Comparison of ENCODE assay signal across 8 mouse cellular contexts in the genomic region with DNA sequence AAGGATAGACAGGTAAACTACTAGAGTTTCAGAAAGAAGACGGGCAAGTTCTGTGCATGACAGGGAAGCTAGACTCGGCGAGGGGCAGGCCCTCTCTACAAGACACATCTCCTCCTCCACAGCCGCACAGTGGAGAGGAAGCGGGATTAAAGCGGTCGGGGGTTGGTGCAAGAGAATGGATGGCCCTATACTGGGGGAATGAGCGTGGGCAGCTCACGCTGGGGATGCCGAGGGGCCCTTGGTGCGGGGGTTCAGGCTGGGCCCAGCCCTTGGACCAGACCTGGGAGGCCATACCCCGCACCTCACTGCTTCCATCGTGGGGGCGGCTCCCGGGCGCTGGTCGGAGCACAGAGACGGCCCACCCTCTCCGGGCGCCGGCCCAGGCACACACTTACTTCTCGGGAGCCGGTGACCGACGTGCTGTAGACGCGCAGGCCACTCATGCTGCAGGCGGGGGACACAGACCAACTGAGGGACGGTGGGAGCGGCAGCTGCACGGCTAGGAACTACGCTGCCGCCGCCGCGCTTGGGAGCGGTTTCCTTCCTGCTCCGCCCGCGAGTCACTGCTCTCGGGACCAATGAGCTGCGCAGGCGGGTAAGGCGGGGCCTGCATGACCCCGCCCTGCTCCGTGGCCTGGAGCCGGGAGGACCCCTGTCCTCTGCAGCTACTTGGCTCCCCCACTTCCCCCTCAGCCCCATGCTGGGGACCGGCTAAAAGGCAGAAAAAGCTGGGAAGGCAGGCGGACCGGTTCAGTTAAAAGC. TPM values are rescaled to one million over a fixed set of nuclear protein-coding genes. Genes with fewer than 3 reads are reported as not detected.
A peak's percentile ranks its signal among the peaks of the same experiment; 100 is the strongest.
DNase-seq lines count a peak whose midpoint lies in the region; ATAC-seq and TF ChIP-seq lines count a peak whose summit lies in the region.

A gene (minus strand): TSS at position 569 of the 762 bp plus-strand sequence.

- peak within 1 kb of the TSS; percentile 91 for H3K4me2 ChIP-seq in CH12.LX (ENCODE audit: insufficient read depth, low read depth, poor library complexity, severe bottlenecking)
- H3K4me2 ChIP-seq in forebrain, embryonic 11.5 days (ENCODE audit: low read depth, low read length, severe bottlenecking): peak within 1 kb of the TSS; percentile 80
- peak within 1 kb of the TSS; percentile 93 for H3K4me2 ChIP-seq in heart, embryonic 15.5 days
- H3K4me2 ChIP-seq in liver, embryonic 12.5 days: peak within 1 kb of the TSS; percentile 94
- H3K4me2 ChIP-seq in stomach, embryonic 14.5 days (replicated peaks; ENCODE audit: low read depth, low read length): peak within 1 kb of the TSS; percentile 75

- peaks cover 6% of the 10 kb centered on the region; the same call in 1 of the 2 replicates for H3K79me2 ChIP-seq in CH12.LX (replicated peaks; ENCODE audit: control insufficient read depth, extremely low read depth, insufficient read depth, poor library complexity, severe bottlenecking)

- ATAC-seq in forebrain, embryonic 11.5 days (replicated peaks; ENCODE audit: low FRiP score): peak; percentile 94
- peak; percentile 92 for ATAC-seq in heart, embryonic 15.5 days (replicated peaks; ENCODE audit: insufficient number of reproducible peaks, insufficient read depth, low FRiP score, low read depth)
- peak; percentile 89 for ATAC-seq in liver, embryonic 12.5 days
- peak; percentile 91 for ATAC-seq in stomach, embryonic 14.5 days (ENCODE audit: insufficient number of reproducible peaks, insufficient read depth, low FRiP score, low read depth)

- peak within 1 kb of the TSS; percentile 91 for H3K9ac ChIP-seq in CH12.LX (ENCODE audit: insufficient read depth, low read depth)
- peak within 1 kb of the TSS; percentile 89 for H3K9ac ChIP-seq in forebrain, embryonic 11.5 days (ENCODE audit: low read length)
- H3K9ac ChIP-seq in heart, embryonic 15.5 days: peak within 1 kb of the TSS; percentile 81
- H3K9ac ChIP-seq in liver, embryonic 12.5 days: peak within 1 kb of the TSS; percentile 83
- peak within 1 kb of the TSS; percentile 83 for H3K9ac ChIP-seq in stomach, embryonic 14.5 days (replicated peaks; ENCODE audit: low read depth, low read length)

- H3K36me3 ChIP-seq in CH12.LX (replicated peaks in 1 of 2; ENCODE audit: control insufficient read depth in 1 of 2, insufficient read depth in 1 of 2, low read length in 1 of 2): peaks cover 27 to 70% of the 10 kb centered on the region in 2 experiments
- H3K36me3 ChIP-seq in forebrain, embryonic 11.5 days (ENCODE audit: control insufficient read depth, insufficient read depth, low read length): no peaks in the 10 kb centered on the region
- H3K36me3 ChIP-seq in heart, embryonic 15.5 days: peaks cover 9% of the 10 kb centered on the region; the same call in 1 of the 2 replicates
- H3K36me3 ChIP-seq in liver, embryonic 12.5 days: peaks cover 27% of the 10 kb centered on the region
- H3K36me3 ChIP-seq in stomach, embryonic 14.5 days (ENCODE audit: control insufficient read depth, insufficient read depth, low read length): no peaks in the 10 kb centered on the region

- peak; percentile 78 for DNase-seq in CH12.LX (ENCODE audit: extremely low read depth)
- DNase-seq in c-Kit-positive CD71-positive TER-119-negative erythroid progenitor cells, embryonic 14.5 days (ENCODE audit: low read depth): peak; percentile 76
- peak; percentile 93 for DNase-seq in forebrain, embryonic 11.5 days (ENCODE audit: low spot score)
- peak; percentile 93 for DNase-seq in kidney, postnatal 14 days
- peak; percentile 86 for DNase-seq in naive thymus-derived CD4-positive, alpha-beta T cell, adult 2 months (ENCODE audit: low read depth)

- no peak for TF ChIP-seq CTCF in CH12.LX (conservative IDR thresholded peaks at IDR 0.05 in 1 of 2, IDR thresholded peaks at IDR 0.05 in 1 of 2; ENCODE audit: low read depth in 2 of 2, low read length in 2 of 2)

- H3K27me3 ChIP-seq in CH12.LX (replicated peaks): no peaks in the 10 kb centered on the region
- no peaks in the 10 kb centered on the region for H3K27me3 ChIP-seq in forebrain, embryonic 11.5 days (ENCODE audit: control insufficient read depth, insufficient read depth, low read length)
- no peaks in the 10 kb centered on the region for H3K27me3 ChIP-seq in heart, embryonic 15.5 days
- H3K27me3 ChIP-seq in liver, embryonic 12.5 days (replicated peaks): no peaks in the 10 kb centered on the region
- H3K27me3 ChIP-seq in stomach, embryonic 14.5 days (ENCODE audit: control insufficient read depth, insufficient read depth, low read length): no peaks in the 10 kb centered on the region

- TF ChIP-seq POLR2A in CH12.LX (IDR thresholded peaks at IDR 0.05; ENCODE audit: low read depth, low read length): peak; percentile 85

- dilution Hi-C loops in CH12.LX (cut with MboI; ENCODE audit: extremely low pct_ligation_motif_present, extremely low pct_unique_long_range_greater_than_20kb, low sequenced_read_pairs): no loop called here

- no peak for TF ChIP-seq RAD21 in CH12.LX (IDR thresholded peaks at IDR 0.05; ENCODE audit: low read depth, low read length)

- H3K4me1 ChIP-seq in CH12.LX (ENCODE audit: control insufficient read depth in 1 of 2, insufficient read depth in 2 of 2): peaks cover 26 to 51% of the 10 kb centered on the region in 2 experiments
- peaks cover 12% of the 10 kb centered on the region; the same call in 1 of the 2 replicates for H3K4me1 ChIP-seq in forebrain, embryonic 11.5 days (replicated peaks; ENCODE audit: control insufficient read depth, insufficient read depth, low read length)
- H3K4me1 ChIP-seq in heart, embryonic 15.5 days (replicated peaks): peaks cover 29% of the 10 kb centered on the region
- peaks cover 74% of the 10 kb centered on the region for H3K4me1 ChIP-seq in liver, embryonic 12.5 days
- H3K4me1 ChIP-seq in stomach, embryonic 14.5 days (ENCODE audit: control insufficient read depth, insufficient read depth, low read length): peaks cover 28% of the 10 kb centered on the region

- under 1% methylated on average over 50 of the region's 50 CpGs for WGBS in forebrain, embryonic 11.5 days
- WGBS in heart, embryonic 15.5 days: under 1% methylated on average over 50 of the region's 50 CpGs
- WGBS in liver, embryonic 12.5 days (ENCODE audit: insufficient replicate concordance): under 1% methylated on average over 50 of the region's 50 CpGs
- under 1% methylated on average over 50 of the region's 50 CpGs for WGBS in stomach, embryonic 14.5 days

- peak within 1 kb of the TSS; percentile 70 to 95 (median 84) for H3K4me3 ChIP-seq in CH12.LX (replicated peaks in 1 of 3; ENCODE audit: low read depth in 2 of 3, low read length in 2 of 3, poor library complexity in 1 of 3)
- peak within 1 kb of the TSS; percentile 74 for H3K4me3 ChIP-seq in forebrain, embryonic 11.5 days (ENCODE audit: low read depth, low read length)
- peak within 1 kb of the TSS; percentile 74 for H3K4me3 ChIP-seq in heart, embryonic 15.5 days
- H3K4me3 ChIP-seq in liver, embryonic 12.5 days: peak within 1 kb of the TSS; percentile 75
- peak within 1 kb of the TSS; percentile 84 for H3K4me3 ChIP-seq in stomach, embryonic 14.5 days (ENCODE audit: low read depth, low read length)

- no peak for TF ChIP-seq EP300 in CH12.LX (IDR thresholded peaks at IDR 0.05; ENCODE audit: low read length)

- no peaks in the 10 kb centered on the region for H3K9me3 ChIP-seq in CH12.LX (replicated peaks; ENCODE audit: low read length)
- H3K9me3 ChIP-seq in forebrain, embryonic 11.5 days (ENCODE audit: control insufficient read depth, low read length): no peaks in the 10 kb centered on the region
- no peaks in the 10 kb centered on the region for H3K9me3 ChIP-seq in heart, embryonic 15.5 days (replicated peaks)
- H3K9me3 ChIP-seq in liver, embryonic 12.5 days (replicated peaks): no peaks in the 10 kb centered on the region
- no peaks in the 10 kb centered on the region for H3K9me3 ChIP-seq in stomach, embryonic 14.5 days (ENCODE audit: control insufficient read depth, low read depth, low read length)

- peak within 1 kb of the TSS; percentile 32 for H3K27ac ChIP-seq in CH12.LX (ENCODE audit: insufficient read depth, low read depth)
- H3K27ac ChIP-seq in forebrain, embryonic 11.5 days (ENCODE audit: low read depth, low read length): peak within 1 kb of the TSS; percentile 57
- H3K27ac ChIP-seq in heart, embryonic 15.5 days: peak within 1 kb of the TSS; percentile 90
- H3K27ac ChIP-seq in liver, embryonic 12.5 days: peak within 1 kb of the TSS; percentile 82
- peak within 1 kb of the TSS; percentile 97 for H3K27ac ChIP-seq in stomach, embryonic 14.5 days (ENCODE audit: low read length)

- in situ Hi-C loops in CH12.LX (cut with MboI; ENCODE audit: low pct_ligation_motif_present, low pct_unique_long_range_greater_than_20kb, low sequenced_read_pairs): loop anchor here (5.0 kb wide), 1 partner anchor 36 kb away; no protein-coding TSS in a partner anchor

TF ChIP-seq in CH12.LX, 34 proteins besides CTCF, POLR2A, EP300 and RAD21 (continues in another document):
- TF ChIP-seq MYC (IDR thresholded peaks at IDR 0.05; ENCODE audit: low read depth, low read length): no peak
- no peak for TF ChIP-seq MAFK (IDR thresholded peaks at IDR 0.05; ENCODE audit: insufficient replicate concordance, low read length)
- TF ChIP-seq ZKSCAN1 (IDR thresholded peaks at IDR 0.05; ENCODE audit: borderline replicate concordance, low read depth, low read length): no peak
- 0 out of 2 replicates have a peak, but pooled peaks have one; percentile 38 for TF ChIP-seq E2F4 (IDR thresholded peaks at IDR 0.05; ENCODE audit: insufficient replicate concordance, low read depth, low read length)
- peak; percentile 81; the same call in 1 of the 2 replicates for TF ChIP-seq ELF1 (IDR thresholded peaks at IDR 0.05; ENCODE audit: low read depth, low read length)
- TF ChIP-seq BHLHE40 (IDR thresholded peaks at IDR 0.05; ENCODE audit: low read depth, low read length): no peak
- TF ChIP-seq SMC3 (IDR thresholded peaks at IDR 0.05; ENCODE audit: low read depth, low read length): no peak
- peak; percentile 35; the same call in 1 of the 2 replicates for TF ChIP-seq IRF4 (IDR thresholded peaks at IDR 0.05; ENCODE audit: low read depth, low read length)
- no peak for TF ChIP-seq GABPA (IDR thresholded peaks at IDR 0.05; ENCODE audit: insufficient replicate concordance, low read depth, low read length)
- TF ChIP-seq USF1 (IDR thresholded peaks at IDR 0.05; ENCODE audit: low read depth, low read length): no peak
- TF ChIP-seq JUND (conservative IDR thresholded peaks at IDR 0.05; ENCODE audit: low read depth, low read length): no peak
- TF ChIP-seq ZC3H11A (IDR thresholded peaks at IDR 0.05; ENCODE audit: low read depth, low read length): no peak

RNA-seq across cellular contexts. Expression of the gene that starts here (rescaled TPM):
- 151 and 153 TPM in 2 replicates for total RNA-seq in CH12.LX (2012; rRNA removed)
- 104 and 128 TPM in 2 replicates for total RNA-seq in CH12.LX (2014; rRNA removed)
- 289 and 362 TPM in 2 replicates for polyA plus RNA-seq in CH12.LX (2012; ENCODE audit: insufficient read length, low read depth)
- 264 and 278 TPM in 2 replicates for polyA plus RNA-seq in forebrain, embryonic 11.5 days (2014; fragmentation: Nextera tagmentation; extraction: Ambion mirVana)
- 174 and 239 TPM in 2 replicates for polyA plus RNA-seq in heart, embryonic 15.5 days (2015; fragmentation: Nextera tagmentation; extraction: Ambion mirVana)
- 187 and 205 TPM in 2 replicates for polyA plus RNA-seq in liver, embryonic 12.5 days (2016; fragmentation: Nextera tagmentation; extraction: Ambion mirVana)
- 403 and 435 TPM in 2 replicates for polyA plus RNA-seq in stomach, embryonic 14.5 days (2014; fragmentation: Nextera tagmentation; extraction: Ambion mirVana)

Comparison
In these comparisons a context has a peak if more than half of its experiments do, and no peak if none do; other contexts are left out.
1. Peak in every context shown above with its lines: DNase-seq, ATAC-seq, H3K4me3 ChIP-seq and H3K27ac ChIP-seq.
2. H3K27ac ChIP-seq: peak in every context shown above with its lines; median percentile 97 in stomach, embryonic 14.5 days; 90 in heart, embryonic 15.5 days; 82 in liver, embryonic 12.5 days; 57 in forebrain, embryonic 11.5 days; 32 in CH12.LX.